Mouse (Mus musculus) bone marrow macrophage, adult 2 months (primary cell): ENCODE results near the gene Polr3b. TPM values are rescaled to one million over a fixed set of nuclear protein-coding genes. Genes with fewer than 3 reads are reported as not detected.

Experiments used
- H3K27ac ChIP-seq: 2 replicates; pipeline ENCODE4 v1.5.1; 2012; ENCODE audit warnings: low read depth, low read length; ENCODE audit not compliant: insufficient read depth
- H3K4me1 ChIP-seq: 2 replicates; pipeline ENCODE4 v1.6.1; 2012; ENCODE audit warnings: low read length; ENCODE audit not compliant: control insufficient read depth, insufficient read depth
- H3K4me3 ChIP-seq: 2 replicates; pipeline ENCODE4 v1.5.1; 2012; ENCODE audit warnings: mild to moderate bottlenecking, low read length, moderate library complexity; ENCODE audit not compliant: insufficient read depth
- CTCF ChIP-seq: IDR thresholded peaks from 2 replicates; pipeline ENCODE4 v1.5.1; 2012; ENCODE audit warnings: low read depth, mild to moderate bottlenecking, low read length, moderate library complexity
- POLR2A ChIP-seq: IDR thresholded peaks from 2 replicates; pipeline ENCODE4 v1.6.1; 2012; ENCODE audit warnings: mild to moderate bottlenecking, low read depth, low read length, borderline replicate concordance
- polyA plus RNA-seq: library from polyadenylated mRNA; stranded (reverse); fragments of >200 nt; gene quantifications from 2 replicates; pipeline ENCODE4 v1.2.4, GENCODE M21; 2012; ENCODE audit not compliant: missing spikeins, insufficient read depth, insufficient read length

Gene Polr3b
- polyA plus RNA-seq, 1 experiment = 15.4 TPM

DNA sequence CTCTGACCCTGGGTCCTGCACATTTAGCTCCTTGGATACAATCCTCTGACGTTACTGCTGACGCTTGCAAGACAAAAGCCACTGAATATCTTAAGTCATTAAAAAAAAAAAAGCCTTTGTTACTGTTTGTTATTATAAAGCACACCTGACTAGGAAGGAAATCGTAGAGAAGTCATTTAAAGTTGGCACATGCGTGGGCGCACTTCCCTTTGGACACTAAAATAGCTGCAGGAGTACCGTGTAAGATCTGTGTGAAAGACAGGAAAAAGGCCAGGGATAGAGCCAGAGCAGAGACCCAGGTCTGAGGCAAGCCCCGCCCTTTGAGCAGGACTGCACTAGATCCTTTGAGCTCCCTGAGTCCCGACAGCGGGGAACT lies 64.0 kb downstream of the Polr3b start:
- no peak for TF ChIP-seq POLR2A
- no peak for TF ChIP-seq CTCF
- H3K27ac ChIP-seq = no peak overlapping the region

DNA sequence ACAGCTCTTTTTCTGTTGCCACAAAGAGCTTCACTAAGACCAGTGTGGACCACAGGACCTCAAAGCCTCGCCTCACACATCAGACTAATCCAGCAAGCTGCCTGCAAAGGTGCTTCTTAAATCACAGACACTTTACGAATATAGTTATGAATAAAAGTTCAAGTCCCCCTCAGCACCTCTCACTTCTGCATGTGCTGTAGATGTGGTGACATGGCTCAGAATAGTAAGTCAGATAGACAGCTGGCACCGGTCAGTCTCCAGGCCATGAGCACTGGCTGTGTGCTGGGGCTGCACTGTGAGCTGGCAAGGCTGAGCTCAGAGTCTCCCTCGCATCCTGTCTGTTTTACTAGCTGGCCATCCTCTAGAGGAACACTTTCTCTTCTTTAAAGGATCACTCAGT lies 64.6 kb downstream of the Polr3b start:
- Histone ChIP-seq H3K27ac (no peak overlapping the region), H3K4me1 (no peaks in the 10 kb centered on the region), H3K4me3 (no peak overlapping the region)
- TF ChIP-seq POLR2A = no peak
- no peak for TF ChIP-seq CTCF

More for the DNA sequence above, 64.0 kb downstream of the Polr3b start:
- no peaks in the 10 kb centered on the region for H3K4me1 ChIP-seq
- no peak overlapping the region for H3K4me3 ChIP-seq

DNA sequence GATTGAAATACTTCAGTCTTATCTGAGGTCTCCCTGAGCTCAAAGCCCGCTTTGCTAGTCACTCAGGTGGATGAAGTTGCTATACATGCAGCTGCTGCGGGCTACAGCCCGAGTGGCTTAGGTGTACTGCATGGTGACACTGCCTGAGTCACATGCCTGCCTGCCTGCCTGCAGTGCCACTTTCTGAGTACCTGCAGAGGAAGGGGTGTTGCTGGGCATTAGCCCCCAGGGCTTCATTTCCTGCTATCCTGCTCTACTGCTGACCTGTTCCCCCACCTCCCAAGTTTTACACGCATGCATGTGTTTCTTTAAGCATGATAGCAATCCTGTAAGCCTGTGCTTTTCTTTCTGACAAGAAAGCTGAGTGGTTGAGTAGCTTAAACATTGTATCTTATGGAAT lies 65.6 kb downstream of the Polr3b start:
- Histone ChIP-seq H3K4me3 (no peak overlapping the region), H3K27ac (no peak overlapping the region), H3K4me1 (no peaks in the 10 kb centered on the region)
- no peak for TF ChIP-seq POLR2A
- no peak for TF ChIP-seq CTCF

DNA sequence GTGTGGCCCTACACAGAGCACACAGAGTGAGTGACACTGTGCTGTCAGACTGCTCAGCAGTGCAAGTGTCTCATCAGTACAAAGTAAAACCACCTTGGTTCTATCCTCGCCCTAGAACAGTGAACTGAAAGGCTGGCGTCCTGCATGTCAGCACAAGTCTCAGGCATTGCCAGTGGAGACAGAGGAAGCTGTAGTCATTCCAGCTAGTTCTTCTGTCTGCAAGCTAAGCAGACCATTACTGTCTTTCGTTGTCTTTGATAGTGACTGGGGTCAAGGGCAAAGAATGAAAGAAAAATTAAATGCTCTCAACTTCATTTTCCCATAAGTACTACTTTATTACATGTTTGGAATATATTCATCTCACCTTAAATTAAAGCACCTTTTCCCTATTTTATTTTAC lies 67.8 kb downstream of the Polr3b start:
- TF ChIP-seq POLR2A (no peak), CTCF (no peak)
- H3K27ac ChIP-seq = no peak overlapping the region
- H3K4me1 ChIP-seq = no peaks in the 10 kb centered on the region
- H3K4me3 ChIP-seq = no peak overlapping the region

DNA sequence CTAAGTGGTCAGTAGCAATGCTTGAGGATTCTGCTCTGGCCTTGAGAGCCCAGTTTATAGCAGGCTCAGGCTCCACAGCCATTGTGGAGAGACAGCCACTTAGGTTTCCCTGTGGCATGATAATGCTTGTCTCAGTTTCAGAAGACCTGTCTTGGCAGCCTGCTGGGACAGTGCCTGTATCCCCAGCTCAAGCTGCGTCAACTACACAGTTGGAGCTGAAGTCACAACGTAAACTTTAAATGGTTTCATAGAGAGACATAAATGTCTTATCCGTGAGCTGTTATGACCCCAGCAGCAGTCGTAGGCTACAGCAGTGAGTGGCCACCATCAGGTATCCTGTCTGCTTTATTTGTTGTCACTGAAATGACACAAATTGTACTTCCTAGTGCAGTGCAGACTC lies 68.7 kb downstream of the Polr3b start:
- H3K27ac ChIP-seq = no peak overlapping the region
- no peak for TF ChIP-seq CTCF
- no peak for TF ChIP-seq POLR2A
- no peaks in the 10 kb centered on the region for H3K4me1 ChIP-seq
- no peak overlapping the region for H3K4me3 ChIP-seq

DNA sequence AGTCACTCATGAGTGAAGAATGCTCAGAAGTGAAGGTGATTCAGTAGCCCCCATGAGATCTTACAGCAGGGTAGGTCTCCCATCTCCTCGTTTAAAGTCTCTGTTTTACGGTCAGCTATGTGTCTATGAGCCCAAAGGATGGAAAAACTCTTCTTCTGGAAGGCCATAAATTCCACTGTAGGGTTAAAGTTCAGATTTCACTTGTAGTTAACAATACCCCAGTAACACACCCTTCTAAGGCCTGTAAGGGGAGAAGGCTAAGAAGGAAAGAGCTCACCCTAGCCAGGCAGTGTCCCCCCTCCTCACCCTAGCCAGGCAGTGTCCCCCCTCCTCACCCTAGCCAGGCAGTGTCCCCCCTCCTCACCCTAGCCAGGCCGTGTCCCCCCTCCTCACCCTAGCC lies 69.6 kb downstream of the Polr3b start:
- Histone ChIP-seq H3K27ac (no peak overlapping the region), H3K4me3 (no peak overlapping the region), H3K4me1 (no peaks in the 10 kb centered on the region)
- no peak for TF ChIP-seq POLR2A

DNA sequence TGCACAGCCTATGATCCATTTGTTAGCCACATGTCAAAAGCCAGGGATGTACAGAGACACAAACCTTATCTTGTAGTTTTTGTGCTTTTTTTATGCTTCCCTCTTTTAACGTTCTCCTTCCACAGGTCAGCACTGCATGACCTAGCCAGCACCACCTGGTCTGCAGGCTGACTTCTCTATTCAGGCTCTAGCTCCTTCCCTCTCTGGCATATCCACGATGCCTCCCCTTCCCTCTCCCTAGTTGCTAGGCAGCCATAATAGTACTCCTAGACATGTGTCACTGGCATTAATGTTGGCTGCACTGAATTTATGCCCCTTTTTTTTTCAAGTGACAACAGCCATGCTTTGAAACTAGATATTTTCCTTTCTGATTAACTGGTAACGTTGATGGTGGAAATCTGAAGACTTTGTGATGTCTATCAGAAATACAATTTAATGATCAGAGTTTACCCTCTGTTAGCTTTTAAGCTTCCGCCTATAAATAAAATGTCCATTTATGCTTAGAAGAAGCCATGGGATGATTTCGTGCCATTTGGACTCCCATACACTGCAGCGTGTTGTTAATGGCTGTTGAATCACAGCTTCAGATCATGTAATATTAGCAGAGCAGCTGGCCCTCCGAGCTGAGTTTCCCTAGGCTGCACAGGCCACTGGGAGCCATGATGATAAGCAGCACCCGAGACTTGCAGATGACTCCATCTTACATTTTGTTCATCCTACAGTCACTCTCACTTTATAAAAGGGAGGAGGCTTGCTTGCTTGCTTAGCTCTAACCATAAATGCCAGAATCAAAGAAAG lies 71.9 kb downstream of the Polr3b start:
- no peaks in the 10 kb centered on the region for H3K4me1 ChIP-seq

DNA sequence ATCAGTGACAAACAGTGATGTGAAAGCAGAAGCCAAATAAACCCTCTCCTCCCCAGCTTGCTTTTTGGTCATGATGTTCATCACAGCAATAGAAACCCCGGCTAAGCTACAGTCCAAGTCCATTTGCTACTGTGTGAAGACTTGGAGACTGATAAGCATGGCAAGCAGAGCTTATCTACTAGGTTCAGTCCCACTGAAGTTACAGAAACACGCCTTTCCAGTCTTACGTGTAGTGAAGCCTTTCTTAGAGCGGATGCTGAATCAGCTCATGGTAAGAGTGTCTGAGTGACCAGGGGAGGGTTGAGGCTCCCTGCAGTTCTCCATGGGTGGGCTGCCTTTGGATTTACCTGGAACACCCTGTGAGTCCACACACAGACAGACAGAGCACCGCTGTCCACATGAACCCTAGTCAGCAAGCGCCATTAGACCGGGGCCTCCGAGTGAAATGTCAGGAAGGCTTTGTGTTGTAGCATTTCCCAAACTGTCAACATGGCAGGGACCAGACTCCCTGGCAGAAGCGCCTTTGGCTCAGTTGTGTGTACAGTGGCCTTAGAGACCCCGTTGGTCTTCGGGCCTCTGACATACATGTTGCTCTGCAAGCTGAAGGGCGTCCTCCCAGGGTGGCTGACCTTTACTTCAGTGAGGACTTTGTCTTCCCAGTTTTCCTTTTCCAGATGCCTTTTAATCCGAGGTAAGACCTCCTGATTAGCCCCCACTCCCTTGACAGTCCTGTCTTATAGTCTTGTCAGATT lies 78.3 kb downstream of the Polr3b start:
- Histone ChIP-seq H3K4me3 (no peak overlapping the region), H3K4me1 (no peaks in the 10 kb centered on the region), H3K27ac (no peak overlapping the region)
- TF ChIP-seq POLR2A (no peak), CTCF (no peak)

More for the DNA sequence above, 71.9 kb downstream of the Polr3b start:
- H3K4me3 ChIP-seq = no peak overlapping the region
- no peak overlapping the region for H3K27ac ChIP-seq
- TF ChIP-seq POLR2A (no peak), CTCF (no peak)

DNA sequence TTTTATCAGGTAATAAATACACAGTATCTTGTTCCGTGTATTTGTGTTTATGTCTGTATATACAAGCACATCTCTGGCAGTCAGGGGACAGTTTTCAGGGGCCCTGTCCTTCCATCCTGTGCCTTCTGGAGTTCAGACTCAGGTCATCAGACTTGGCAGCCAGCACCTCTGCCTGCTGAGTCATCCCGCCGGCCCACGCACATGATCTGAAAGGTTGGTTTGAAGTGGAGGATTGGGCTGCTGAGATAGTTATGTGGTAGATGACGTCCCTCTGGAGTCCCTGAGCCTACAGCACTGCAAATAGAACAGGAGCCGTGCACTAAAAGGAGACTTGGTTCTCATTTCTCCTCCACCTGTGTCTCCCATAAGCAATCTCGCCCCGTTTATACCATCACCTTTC lies 79.0 kb downstream of the Polr3b start:
- Histone ChIP-seq H3K4me3 (no peak overlapping the region), H3K4me1 (no peaks in the 10 kb centered on the region), H3K27ac (no peak overlapping the region)
- TF ChIP-seq POLR2A (no peak), CTCF (no peak)

DNA sequence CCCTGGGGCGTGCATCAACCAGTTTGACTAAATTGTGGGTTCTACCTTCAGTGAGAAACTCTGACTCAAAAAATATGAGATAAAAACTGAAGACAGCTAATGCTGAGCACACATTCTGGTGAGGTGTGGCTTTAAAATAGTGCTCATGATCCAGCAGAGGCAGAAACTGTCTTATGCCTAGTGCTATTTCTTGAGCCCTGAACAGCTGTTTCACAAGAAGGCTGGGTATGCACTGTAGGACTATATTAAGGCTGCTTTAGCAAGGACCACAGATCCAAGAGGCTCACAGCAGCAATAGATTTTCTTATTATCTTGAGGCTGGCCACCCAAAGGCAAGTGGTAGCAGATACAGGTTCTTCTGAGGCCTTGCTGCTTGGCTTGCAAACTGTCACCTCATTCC lies 80.0 kb downstream of the Polr3b start:
- no peak for TF ChIP-seq CTCF
- TF ChIP-seq POLR2A = no peak
- H3K4me1 ChIP-seq = no peaks in the 10 kb centered on the region
- no peak overlapping the region for H3K27ac ChIP-seq
- H3K4me3 ChIP-seq = no peak overlapping the region
